Mouse (Mus musculus) inflammation-experienced regulatory T-cells, adult 6 months (primary cell): ENCODE data around the gene Ercc2. TPM values are rescaled to one million over a fixed set of nuclear protein-coding genes. Genes with fewer than 3 reads are reported as not detected.

Experiments used
- ATAC-seq: one replicate; pipeline ENCODE4 v1.8.0; 2017
- polyA plus RNA-seq, 3 experiments: library from polyadenylated mRNA; unstranded; fragments of 100-300 nt; shearing (Covaris generic); gene quantifications; one replicate each; pipeline ENCODE4 v1.2.1; 2017

Gene Ercc2
- polyA plus RNA-seq, 3 experiments from 2014 or later = 7.8 to 10.9 (median 10.8) TPM

DNA sequence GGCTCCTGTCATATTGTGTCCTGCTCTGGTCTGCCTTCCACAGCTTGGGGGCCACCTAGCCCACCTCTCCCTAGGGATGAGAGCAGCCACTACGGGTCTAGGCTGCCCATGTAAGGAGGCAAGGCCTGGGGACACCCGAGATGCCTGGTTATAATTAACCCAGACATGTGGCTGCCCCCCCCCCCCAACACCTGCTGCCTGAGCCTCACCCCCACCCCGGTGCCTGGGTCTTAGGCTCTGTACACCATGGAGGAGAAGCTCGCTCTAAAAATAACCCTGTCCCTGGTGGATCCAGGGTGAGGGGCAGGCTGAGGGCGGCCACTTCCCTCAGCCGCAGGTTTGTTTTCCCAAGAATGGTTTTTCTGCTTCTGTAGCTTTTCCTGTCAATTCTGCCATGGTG lies 27.9 kb downstream of the Ercc2 start:
- ATAC-seq = no peak

DNA sequence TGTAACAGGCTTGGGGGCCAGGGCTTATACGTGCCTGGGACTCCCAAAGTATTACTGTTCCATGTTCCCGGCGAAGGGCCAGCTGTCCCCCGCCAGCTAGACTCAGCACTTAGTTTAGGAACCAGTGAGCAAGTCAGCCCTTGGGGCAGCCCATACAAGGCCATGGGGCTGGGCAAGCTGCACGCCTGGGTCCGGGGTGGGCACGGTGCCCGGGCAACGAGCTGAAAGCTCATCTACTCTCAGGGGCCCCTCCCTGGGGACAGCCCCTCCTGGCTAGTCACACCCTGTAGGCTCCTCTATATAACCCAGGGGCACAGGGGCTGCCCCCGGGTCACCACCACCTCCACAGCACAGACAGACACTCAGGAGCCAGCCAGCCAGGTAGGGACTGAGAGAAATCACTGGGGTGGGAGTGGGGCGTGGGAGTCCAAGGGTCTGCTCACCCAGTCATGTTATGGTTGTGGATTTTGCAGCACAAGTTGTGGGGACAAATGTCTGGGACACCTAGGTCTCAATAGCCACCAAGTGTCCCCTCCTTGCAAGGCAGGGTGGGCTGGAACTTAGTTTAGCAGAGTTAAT lies 29.0 kb downstream of the Ercc2 start:
- no peak for ATAC-seq

DNA sequence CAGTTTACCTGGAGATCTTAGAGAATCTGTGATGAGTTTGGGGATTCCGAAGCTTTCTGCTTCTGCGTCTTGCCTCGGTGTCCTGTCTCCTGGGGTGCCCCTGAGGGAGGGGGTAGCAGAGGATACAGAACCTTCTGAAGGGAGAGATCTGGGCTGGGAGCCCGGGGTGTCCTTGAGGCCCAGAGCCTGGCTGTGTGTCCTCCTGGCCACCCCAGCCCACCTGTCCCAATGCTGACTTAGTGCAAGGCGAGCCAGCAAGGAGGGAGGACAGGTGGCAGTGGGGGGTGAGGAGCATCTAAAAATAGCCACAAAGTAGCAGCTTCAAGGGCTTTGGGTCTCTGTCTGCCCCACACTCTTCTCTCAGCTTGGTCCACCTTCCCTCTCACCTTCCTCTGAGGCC lies 30.0 kb downstream of the Ercc2 start:
- no peak for ATAC-seq

DNA sequence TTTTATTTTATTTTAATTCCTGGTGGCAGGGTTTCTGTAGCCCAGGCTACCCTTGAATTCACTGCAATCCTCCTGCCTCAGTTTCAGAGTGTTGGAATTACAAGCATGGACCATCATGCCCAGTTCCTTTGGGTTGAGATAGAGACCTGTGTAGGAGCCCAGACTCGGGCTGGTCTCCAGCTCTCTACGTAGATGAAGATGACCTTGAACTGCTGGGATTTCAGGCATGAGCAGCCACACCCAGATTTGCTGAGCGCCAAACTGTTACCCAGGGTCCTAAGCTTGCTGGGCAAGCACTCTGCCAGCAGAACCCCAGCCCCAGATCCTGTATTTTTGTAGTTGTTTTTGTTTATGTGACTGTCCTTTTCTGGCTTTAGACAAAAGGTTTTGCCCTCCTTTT lies 31.7 kb downstream of the Ercc2 start:
- no peak for ATAC-seq

DNA sequence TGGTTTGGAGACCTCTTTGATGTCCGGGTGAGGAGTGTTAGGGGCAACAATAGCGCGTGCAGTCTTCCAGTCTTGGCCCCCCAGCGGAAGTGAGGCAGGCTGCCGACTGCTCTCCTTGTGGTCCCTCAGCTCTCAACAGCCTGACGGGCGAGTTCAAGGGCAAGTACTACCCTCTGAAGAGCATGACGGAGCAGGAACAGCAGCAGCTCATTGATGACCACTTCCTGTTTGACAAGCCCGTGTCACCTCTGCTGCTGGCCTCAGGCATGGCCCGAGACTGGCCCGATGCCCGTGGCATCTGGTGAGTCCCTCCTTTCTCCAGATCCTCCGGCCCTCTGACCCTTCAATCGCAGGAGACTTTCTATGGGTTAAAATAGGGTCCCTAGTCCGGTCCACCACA lies 34.8 kb downstream of the Ercc2 start:
- no peak for ATAC-seq

DNA sequence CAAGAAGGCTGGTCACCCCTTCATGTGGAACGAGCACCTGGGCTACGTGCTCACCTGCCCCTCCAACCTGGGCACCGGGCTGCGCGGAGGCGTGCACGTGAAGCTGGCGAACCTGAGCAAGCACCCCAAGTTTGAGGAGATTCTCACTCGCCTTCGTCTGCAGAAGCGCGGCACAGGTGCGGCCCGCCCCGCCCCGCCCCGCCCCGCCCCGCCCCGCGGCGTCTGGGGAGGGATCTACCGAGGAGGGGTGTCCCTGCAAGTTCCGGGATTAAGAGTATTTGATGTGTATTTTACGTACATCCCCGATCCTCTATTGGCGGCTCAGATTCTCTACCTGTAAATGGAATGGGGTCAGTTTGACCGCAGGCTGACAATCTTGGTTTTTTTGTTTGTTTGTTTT lies 38.3 kb downstream of the Ercc2 start:
- ATAC-seq = no peak

DNA sequence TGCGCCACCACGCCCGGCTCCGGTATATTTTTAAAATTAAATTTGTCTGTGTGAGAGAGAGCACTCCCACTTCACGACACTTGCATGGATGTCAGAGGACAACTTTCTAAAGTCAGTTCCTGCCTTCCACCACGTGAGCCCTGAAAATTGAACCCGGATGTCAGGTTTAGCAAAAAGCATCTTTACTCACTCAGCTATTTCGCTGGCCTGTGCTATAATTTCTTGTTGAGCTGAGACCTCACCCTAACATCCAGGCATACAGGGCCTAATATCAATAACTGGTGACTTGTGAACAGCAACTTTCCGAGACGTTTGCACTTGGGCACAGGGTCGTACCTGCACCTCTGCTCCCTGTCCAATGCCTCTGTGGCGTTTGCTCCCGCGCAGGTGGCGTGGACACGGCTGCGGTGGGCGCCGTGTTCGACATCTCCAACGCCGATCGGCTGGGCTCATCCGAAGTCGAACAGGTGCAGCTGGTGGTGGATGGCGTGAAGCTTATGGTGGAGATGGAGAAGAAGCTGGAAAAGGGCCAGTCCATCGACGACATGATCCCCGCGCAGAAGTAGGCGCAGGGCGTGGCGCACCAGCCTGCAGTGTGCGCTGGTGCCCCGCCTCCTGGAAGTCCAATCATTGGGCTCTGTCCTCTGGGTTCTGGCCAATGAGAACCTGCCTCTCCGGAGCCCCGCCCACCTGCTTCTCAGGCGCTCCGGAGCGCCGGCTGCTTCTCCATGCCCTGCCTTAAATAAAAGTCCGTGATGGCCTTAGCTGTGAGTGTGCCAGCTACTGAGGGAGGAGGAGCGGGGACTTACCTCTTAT lies 39.2 kb downstream of the Ercc2 start:
- ATAC-seq = peak; percentile 97

DNA sequence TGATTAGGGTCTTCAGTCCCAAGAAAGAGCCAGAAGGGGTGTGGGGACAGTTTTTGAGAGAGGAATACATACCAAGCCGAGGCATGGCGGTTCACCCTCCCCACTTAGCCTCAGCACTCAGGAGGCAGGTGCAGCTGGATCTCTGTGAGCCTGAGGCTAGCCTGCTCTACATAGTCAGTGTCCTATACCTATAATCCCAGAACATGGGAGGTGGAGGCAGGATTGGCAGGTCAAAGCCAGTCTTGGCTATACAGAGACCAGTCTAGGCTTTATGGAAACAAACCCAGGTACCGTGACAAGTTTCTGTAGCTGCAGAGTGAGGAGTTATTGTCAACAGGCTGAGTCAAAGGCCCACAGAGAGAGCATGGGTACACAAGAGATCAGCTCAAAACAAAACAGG lies 41.3 kb downstream of the Ercc2 start:
- ATAC-seq = no peak

DNA sequence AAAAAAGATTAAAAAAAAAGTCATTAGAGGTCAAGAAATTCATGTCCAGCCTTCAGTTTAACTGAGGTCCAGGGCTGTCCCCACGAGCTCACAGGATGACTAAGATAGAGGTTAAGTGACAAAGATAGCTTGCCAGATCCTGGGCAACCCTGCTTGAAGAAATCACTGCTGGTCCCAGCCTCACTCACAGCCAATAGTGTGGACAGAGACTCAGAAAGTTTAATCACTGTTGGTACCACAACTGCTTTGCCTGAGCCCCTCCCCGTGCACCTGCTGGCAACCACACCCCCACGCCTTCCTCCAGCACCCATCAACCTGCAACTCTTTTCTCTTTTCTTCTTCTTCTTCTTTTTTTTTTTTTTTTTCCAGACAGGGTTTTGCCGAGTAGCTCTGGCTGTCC lies 42.2 kb downstream of the Ercc2 start:
- ATAC-seq = no peak

DNA sequence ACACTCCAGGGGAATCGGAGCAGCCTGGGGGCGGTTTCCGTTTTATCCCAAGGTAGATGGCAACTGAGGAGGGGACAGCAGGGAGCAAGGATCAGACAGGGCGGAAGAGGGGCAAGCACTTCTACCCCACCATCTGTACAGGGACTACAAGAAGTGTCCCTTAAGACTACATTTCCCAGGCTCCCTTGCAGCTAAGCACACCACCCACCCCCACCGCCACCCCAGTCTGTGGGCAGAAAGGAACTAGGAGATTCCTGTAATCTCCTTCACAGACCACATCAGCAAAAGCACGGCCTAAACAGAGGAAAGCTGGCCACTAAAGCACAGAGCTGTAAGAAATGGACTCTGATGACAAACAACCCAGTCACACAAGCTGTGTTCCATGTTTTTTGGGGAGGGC lies 44.5 kb downstream of the Ercc2 start:
- ATAC-seq = no peak

DNA sequence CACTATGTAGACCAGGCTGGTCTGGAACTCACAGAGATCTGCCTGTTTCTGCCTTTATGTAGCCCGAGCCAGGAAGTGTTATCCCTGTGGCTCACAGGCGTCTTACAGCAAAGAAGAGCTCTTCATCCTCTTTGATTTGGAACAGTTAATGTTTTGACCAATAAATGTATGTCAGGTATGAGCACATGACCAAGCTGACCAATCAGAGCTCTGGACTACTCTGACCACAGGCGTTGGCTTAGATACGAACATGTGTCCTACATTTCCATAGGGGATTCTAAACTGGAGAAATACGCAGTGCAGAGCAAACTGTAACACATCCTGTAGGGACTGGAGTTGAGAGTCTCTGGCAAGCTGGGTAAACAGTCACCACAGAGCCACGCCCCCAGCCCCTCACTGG lies 45.1 kb downstream of the Ercc2 start:
- no peak for ATAC-seq

DNA sequence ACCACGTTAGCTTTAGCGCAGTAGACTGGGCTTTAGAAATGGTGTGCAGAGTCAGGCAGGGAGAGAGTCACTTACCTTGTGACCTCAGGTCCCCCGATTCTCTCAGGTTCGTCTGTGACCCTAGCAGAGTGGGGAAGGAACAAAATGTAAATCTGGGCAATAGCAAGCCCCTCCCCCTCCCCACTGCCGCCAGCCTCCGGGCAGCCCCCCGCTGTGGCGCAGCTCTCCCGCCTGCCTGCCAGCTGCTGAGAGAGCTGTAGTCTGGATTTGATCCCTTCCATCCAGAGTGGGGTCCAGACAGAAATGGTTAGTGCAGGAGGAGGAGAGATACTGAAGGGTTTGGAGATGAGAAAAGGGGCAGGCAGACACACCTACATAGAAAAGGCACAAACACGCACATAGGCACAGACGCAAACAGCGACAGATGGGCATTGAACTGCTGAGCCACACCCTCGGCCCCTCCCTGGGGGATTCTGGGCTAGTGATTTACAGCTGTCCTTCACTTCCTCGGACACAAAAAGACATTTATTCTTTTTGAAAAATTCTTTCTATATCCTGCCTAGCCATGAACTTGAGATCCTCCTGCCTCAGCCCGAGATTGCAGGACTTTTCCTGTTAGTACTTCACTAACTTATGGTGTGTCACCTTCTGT lies 46.3 kb downstream of the Ercc2 start:
- ATAC-seq = no peak

DNA sequence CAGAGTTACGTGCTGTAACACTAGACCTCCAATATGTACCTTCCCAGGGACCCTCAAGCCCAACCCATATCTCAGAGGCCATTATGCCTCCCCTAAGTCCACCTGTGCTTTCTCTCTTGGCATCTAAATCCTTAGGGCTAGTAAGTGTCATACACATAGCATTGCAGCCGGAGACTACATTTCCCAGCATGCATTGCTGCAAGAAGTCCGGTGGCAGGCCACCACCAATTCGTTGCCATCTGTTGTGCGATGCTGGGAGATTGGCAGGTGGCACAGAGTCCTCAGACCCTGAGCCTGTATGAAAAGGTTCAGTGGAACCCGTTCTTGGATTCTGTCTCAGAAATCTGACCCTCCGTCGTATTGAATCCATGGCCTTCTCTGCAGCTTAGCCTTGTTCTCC lies 47.9 kb downstream of the Ercc2 start:
- ATAC-seq = no peak

DNA sequence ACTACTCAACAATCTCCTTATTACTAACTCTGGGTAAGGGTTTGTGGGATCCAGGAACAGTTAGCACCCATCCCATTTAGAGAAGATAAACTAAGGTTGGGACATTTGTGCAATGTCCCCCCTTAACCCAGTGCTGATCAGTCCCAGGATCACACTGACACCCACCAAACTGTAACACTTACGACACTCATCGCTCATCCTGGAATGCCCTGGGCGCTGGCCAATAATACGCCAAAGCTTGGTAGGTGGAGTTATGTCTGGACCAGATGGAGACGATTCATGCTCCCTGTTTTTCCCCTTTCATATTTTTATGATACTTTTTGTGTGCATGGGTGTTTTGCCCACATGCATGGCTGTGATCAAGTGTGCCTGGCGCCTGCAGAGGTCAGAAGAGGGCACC lies 48.6 kb downstream of the Ercc2 start:
- ATAC-seq = no peak

DNA sequence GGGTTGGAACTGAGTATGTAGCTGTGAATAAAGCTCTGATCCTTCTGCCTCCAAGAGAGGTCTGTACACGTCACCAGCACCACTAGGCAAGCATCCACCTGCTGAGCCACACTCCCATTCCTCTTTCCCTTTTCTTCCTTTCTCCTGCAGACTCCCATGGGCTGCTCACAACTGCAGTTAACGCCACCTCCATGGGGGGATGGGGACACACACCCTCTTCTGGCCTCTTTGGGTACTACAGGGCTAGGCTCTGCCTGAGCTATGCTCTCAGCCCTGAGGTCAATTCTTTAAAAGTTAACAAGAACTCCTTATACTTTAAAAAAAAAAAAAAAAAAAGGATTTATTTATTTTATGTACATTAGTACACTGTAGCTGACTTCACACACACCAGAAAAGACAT lies 50.7 kb downstream of the Ercc2 start:
- ATAC-seq = no peak

DNA sequence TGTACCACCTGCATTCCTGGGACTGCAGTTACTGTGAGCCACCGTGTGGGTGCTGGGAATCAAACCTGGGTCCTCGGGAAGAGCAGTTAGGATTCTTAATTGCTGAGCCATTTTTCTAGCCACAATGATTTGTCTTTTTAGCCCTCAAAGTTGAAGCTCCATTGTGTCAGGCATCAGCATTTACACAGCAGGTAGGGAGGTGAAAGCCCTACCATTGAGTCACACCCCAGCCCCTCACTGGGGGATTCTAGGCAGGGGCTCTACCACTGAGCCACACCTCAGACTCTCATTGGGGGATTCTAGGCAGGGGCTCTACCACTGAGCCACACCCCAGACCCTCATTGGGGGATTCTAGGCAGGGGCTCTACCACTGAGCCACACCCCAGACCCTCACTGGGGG lies 54.5 kb downstream of the Ercc2 start:
- ATAC-seq = no peak

DNA sequence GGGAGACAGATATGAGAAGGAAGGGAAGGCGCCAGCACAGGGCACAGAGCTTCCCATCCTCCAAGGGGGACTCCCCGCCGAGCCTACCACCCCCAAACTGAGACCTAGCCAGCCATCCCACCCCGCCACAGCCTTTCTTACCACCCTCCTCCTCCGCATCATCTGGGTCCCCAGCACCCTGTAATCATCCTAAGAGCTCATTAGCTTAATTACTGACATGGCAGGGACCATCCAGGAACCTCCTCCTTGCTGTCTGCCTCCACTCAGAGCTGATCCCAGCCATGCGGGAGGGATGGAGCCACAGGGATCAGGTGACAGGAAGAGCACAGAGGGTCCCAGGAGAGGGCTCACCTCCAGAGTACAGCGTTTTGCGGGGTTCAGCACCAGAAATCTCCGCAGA lies 55.2 kb downstream of the Ercc2 start:
- no peak for ATAC-seq

DNA sequence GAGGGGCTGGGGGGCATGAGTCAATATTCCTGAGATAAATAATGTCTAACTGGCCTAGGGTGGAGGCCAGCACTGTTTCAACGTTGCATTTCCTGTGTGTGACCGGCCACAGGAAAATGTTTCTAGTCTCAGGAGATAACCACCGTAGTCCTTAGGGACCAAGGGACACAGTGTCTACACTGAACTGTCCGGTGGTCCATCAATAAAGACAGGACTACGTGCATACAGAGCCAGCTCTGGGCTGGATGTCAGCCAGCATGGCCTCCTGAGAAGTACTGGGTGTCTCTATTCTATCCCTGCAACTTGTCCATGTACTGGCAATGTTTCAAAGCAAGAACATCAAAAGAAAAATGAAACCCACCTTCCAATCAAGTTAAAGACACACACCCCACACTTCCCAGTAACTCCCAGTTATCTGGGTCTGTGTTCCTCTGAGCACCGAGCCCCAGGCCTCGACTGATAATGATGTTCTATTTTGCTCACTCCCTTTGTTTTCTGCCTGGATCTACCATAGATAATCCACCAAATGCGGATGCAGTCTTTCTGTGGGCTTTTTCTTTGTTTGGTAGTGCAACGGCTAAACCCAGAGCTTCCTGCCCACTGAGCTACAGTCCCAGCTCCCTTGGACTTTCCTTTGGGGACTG lies 59.8 kb downstream of the Ercc2 start:
- ATAC-seq = no peak

DNA sequence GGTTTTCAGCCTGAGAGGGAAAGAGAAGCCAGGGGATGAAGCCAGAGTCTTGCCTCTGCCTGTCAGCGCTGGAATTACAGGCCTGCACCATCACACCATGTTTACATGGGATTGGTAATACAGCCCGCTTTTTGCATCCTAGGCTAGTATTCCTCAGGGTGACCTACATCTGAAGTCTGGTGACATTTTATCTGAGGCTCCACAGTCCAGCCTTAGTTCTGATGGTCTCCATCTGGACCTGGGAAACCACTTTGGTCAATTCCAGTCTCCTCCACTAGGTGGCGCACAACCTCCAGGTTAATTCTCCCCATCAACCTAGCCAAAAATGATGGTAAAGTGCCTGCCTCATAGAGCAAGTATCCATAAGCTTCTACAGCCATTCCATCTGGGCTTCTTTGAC lies 61.5 kb downstream of the Ercc2 start:
- peak; percentile 43 for ATAC-seq

DNA sequence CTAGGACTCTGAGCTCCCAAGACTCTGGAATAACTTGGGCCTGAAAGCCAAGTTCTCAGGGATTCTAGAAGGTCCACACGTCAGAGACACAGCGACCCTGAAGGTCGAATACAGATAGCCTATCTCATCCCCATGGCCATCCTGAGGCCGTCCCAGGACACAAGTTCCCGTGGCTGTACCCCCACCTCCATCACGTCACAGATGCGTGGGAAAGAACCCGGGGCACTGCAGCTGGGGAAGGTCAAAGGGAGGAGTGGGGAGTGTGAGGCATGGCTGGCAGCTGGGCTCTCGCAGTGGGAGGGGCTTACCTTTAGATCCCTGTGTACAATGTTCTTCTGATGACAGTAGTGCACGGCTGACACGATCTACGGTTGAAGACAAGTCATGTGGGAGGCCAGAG lies 63.0 kb downstream of the Ercc2 start:
- no peak for ATAC-seq
